Mouse (Mus musculus) hindbrain, embryonic 12.5 days (tissue): Measurements from ENCODE around the gene Ptf1a. TPM values are rescaled to one million over a fixed set of nuclear protein-coding genes. Genes with fewer than 3 reads are reported as not detected.

Experiments used
- ATAC-seq: fragments of 200-750 bp; cut with Nextera tagmentation; 2 replicates; pipeline ENCODE4 v1.8.0; 2017; ENCODE audit warnings: moderate TSS enrichment; ENCODE audit not compliant: low FRiP score
- H3K27ac ChIP-seq: fragments of 300-500 bp; sonication (generic); 2 replicates; pipeline ENCODE4 v1.5.1; 2016; ENCODE audit warnings: mild to moderate bottlenecking
- H3K27me3 ChIP-seq: fragments of 300-500 bp; sonication (generic); 2 replicates; pipeline ENCODE4 v1.6.1; 2016; ENCODE audit warnings: mild to moderate bottlenecking
- H3K36me3 ChIP-seq: fragments of 300-500 bp; sonication (generic); 2 replicates; pipeline ENCODE4 v1.6.1; 2016; ENCODE audit warnings: mild to moderate bottlenecking
- H3K4me1 ChIP-seq: fragments of 300-500 bp; sonication (generic); 2 replicates; pipeline ENCODE4 v1.6.1; 2016
- H3K4me2 ChIP-seq: fragments of 300-500 bp; sonication (generic); replicated peaks from 2 replicates; pipeline ENCODE4 v1.6.1; 2016; ENCODE audit warnings: mild to moderate bottlenecking
- H3K4me3 ChIP-seq: fragments of 300-500 bp; sonication (generic); 2 replicates; pipeline ENCODE4 v1.5.1; 2016; ENCODE audit warnings: mild to moderate bottlenecking
- H3K9ac ChIP-seq: fragments of 300-500 bp; sonication (generic); 2 replicates; pipeline ENCODE4 v1.6.1; 2016; ENCODE audit warnings: mild to moderate bottlenecking, moderate library complexity
- H3K9me3 ChIP-seq: fragments of 300-500 bp; sonication (generic); replicated peaks from 2 replicates; pipeline ENCODE4 v1.6.1; 2016; ENCODE audit warnings: mild to moderate bottlenecking
- WGBS: fragments of 180-500 bp; shearing (Covaris S2); methylation state at CpG from one replicate; pipeline ENCODE4 v1.1.7; 2016; 5-methylcytosine and 5-hydroxymethylcytosine counted together
- polyA plus RNA-seq: library from polyadenylated mRNA; unstranded; fragments of >200 nt; fragmentation: Nextera tagmentation; extraction: Ambion mirVana; gene quantifications from 2 replicates; pipeline ENCODE4 v1.2.1, GENCODE M21; 2016

Gene Ptf1a
- polyA plus RNA-seq, 1 experiment from 2014 or later, result 7.1 TPM

DNA sequence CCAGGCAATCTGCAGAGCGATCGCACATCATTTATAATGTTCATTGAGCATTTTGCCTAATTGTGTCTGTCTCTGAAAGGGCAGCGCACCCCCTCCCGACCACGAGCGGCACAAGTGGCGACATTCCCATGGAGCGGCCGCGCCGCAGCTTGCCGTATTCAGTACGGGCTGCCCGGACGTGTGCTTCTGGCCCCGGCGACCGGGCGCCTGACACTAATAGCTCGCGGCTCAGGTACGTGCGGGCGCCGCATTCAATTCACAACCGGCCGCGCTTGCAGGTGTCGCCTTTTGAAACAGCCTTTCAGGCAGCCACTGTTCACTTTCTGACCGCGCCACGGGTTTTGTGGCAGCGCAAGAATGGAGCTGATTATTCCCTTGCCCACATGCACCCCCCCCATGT lies 14.7 kb upstream of the Ptf1a start:
- peak overlapping the region; percentile 21 for H3K4me3 ChIP-seq
- no peak overlapping the region for H3K9ac ChIP-seq
- H3K4me1 ChIP-seq, result peaks cover 27% of the 10 kb centered on the region
- no peaks in the 10 kb centered on the region for H3K9me3 ChIP-seq
- peak; percentile 65 for ATAC-seq
- H3K4me2 ChIP-seq, result peak overlapping the region; percentile 46
- H3K27ac ChIP-seq, result no peak overlapping the region
- H3K27me3 ChIP-seq, result peaks cover 93% of the 10 kb centered on the region
- H3K36me3 ChIP-seq, result no peaks in the 10 kb centered on the region
- under 1% methylated on average over 33 of the region's 33 CpGs for WGBS

- Histone ChIP-seq H3K9me3 (no peaks in the 10 kb centered on the region), H3K27ac (no peak overlapping the region)
- 1% methylated on average over 18 of the region's 18 CpGs for WGBS
Measured at GRCm38 (mm10) chr2:19431186-19431585, 14.3 kb upstream of the Ptf1a start.

DNA sequence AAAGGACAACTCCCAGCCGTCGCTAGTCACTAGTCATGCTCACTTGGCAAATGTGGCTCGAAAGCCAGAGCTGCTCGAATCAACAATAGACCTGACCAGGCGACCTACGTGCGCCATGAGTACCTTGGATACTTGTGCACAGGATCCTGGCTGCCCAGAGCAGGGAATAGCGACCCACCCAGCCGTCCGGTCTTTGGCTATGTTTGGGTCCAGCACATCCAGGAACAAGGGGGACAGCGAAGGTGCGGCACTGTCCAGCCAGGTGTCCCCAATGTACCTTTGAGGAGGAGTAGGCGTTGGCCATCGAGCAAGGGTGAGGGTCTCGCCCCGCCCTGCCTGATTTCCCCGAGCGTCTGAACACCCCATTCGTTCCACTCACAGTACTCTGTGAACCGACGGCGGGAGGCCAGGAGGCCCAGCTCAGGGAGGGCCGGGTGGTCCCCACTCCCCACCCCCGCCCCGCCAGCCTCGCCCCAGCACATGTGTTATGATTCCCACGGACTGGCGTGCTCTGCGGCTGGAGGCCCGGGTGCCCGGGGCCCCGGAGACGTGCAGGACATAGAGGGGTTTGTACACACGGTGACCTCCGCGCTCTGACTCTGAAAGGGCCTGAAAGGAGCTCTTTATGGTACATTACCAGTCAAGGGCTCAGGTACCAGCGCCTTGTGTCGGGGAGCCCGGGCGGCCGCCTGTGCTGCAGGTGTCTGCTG lies 13.7 kb upstream of the Ptf1a start:
- 0 out of 2 replicates have a peak overlapping the region, but pooled peaks have one; percentile 21 for H3K4me3 ChIP-seq
- peak; percentile 72 for ATAC-seq

More at GRCm38 (mm10) chr2:19431186-19431585, 14.3 kb upstream of the Ptf1a start:
- ATAC-seq, result peak; percentile 77
- Histone ChIP-seq H3K9ac (no peak overlapping the region), H3K27me3 (peaks cover 96% of the 10 kb centered on the region), H3K4me1 (peaks cover 27% of the 10 kb centered on the region), H3K4me2 (peak overlapping the region; percentile 46), H3K36me3 (no peaks in the 10 kb centered on the region), H3K4me3 (peak overlapping the region; percentile 21)

DNA sequence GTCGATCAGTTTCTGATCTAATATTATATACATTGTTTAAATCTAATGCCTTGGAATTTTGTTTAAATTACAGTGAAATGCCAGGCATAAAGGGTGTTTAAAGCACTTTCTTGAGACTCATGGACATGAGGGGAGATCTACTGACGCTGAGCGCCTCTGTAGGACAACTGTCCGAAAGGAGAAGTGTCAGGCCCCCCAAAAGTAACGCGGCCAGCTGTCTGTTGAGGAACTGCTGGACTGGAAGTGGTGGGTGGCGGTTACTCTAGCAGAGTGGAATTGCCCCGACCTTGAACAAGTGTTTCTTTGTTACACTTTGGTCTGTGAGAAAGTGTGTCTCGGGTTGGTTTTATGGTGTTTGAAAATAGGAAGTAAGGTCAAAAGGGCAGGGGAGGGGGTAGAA lies 1.1 kb upstream of the Ptf1a start:
- H3K36me3 ChIP-seq, result no peaks in the 10 kb centered on the region
- no peak overlapping the region for H3K27ac ChIP-seq
- no peak overlapping the region for H3K4me2 ChIP-seq
- ATAC-seq, result no peak
- H3K4me3 ChIP-seq, result no peak overlapping the region
- H3K27me3 ChIP-seq, result peaks cover 92% of the 10 kb centered on the region
- no peaks in the 10 kb centered on the region for H3K9me3 ChIP-seq
- no peak overlapping the region for H3K9ac ChIP-seq
- peaks cover 24% of the 10 kb centered on the region for H3K4me1 ChIP-seq
- under 1% methylated on average over 9 of the region's 9 CpGs for WGBS

More for the DNA sequence above, 13.7 kb upstream of the Ptf1a start:
- peaks cover 95% of the 10 kb centered on the region for H3K27me3 ChIP-seq
- H3K27ac ChIP-seq, result no peak overlapping the region; the same call in 1 of the 2 replicates
- peaks cover 27% of the 10 kb centered on the region for H3K4me1 ChIP-seq
- 2% methylated on average over 41 of the region's 41 CpGs for WGBS
- H3K36me3 ChIP-seq, result no peaks in the 10 kb centered on the region
- peak overlapping the region; percentile 46 for H3K4me2 ChIP-seq
- no peaks in the 10 kb centered on the region for H3K9me3 ChIP-seq
- H3K9ac ChIP-seq, result no peak overlapping the region

DNA sequence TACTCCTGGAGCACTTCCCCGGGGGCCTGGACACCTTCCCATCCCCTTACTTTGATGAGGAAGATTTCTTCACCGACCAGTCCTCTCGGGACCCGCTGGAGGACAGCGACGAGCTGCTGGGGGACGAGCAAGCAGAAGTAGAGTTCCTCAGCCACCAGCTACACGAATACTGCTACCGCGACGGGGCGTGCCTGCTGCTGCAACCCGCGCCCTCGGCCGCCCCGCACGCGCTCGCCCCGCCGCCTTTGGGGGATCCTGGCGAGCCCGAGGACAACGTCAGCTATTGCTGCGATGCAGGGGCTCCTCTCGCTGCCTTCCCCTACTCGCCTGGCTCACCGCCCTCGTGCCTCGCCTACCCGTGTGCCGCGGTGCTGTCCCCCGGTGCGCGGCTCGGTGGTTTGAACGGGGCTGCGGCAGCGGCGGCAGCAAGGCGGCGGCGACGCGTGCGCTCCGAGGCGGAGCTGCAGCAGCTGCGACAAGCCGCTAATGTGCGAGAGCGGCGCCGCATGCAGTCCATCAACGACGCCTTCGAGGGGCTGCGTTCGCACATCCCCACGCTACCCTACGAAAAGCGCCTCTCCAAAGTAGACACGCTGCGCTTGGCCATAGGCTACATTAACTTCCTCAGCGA lies 523 bp downstream of the Ptf1a start:
- peak overlapping the region; percentile 43; the same call in 1 of the 2 replicates for H3K9ac ChIP-seq
- H3K27ac ChIP-seq, result no peak overlapping the region
- peaks cover 24% of the 10 kb centered on the region for H3K4me1 ChIP-seq
- WGBS, result under 1% methylated on average over 65 of the region's 67 CpGs
- H3K4me3 ChIP-seq, result peak overlapping the region; percentile 41
- ATAC-seq, result no peak; the same call in 1 of the 2 replicates
- peak overlapping the region; percentile 62 for H3K4me2 ChIP-seq
- no peaks in the 10 kb centered on the region for H3K9me3 ChIP-seq
- peaks cover 96% of the 10 kb centered on the region for H3K27me3 ChIP-seq
- H3K36me3 ChIP-seq, result no peaks in the 10 kb centered on the region

- Histone ChIP-seq H3K27me3 (peaks cover 96% of the 10 kb centered on the region), H3K9me3 (no peaks in the 10 kb centered on the region), H3K4me2 (peak overlapping the region; percentile 62), H3K4me3 (peak overlapping the region; percentile 41), H3K4me1 (peaks cover 24% of the 10 kb centered on the region), H3K36me3 (no peaks in the 10 kb centered on the region), H3K27ac (no peak overlapping the region), H3K9ac (no peak overlapping the region)
- WGBS, result 5% methylated on average over 7 of the region's 7 CpGs
- no peak for ATAC-seq
Measured at GRCm38 (mm10) chr2:19446746-19447145, 1.3 kb downstream of the Ptf1a start.

DNA sequence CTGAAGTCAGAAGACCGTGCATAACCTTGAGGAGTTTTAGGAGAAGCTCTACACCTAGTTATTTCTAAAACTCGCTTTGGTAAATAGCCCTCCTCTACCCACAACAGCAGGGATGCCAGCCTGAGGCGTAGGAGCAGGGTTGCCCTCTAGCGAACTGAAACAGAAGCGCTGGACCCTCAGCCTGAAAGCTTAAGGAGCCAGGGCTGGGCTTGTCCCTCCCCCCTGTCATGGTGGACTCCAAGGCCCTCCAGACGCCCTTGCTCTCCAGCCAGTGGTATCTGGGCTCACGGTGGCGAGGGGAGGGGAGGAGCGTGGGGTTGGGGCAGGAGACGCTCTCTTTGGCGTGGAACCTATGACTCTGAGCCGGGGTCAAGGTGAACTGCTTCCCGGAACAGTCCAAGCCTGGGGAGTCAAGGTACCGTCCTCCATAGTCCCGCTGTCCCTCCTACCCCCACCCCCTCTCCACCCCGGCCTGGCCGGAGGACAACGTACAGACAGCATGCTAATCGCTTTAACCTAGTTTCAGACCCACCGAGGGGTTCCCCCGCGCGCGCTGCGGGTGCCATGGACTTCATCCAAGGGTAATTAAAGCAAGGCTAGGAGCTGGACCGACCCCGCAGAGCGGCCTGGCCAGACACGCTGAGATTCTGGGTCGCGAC lies 2.7 kb downstream of the Ptf1a start:
- no peak overlapping the region for H3K27ac ChIP-seq
- H3K4me2 ChIP-seq, result peak overlapping the region; percentile 43
- WGBS, result 1% methylated on average over 31 of the region's 31 CpGs
- peaks cover 96% of the 10 kb centered on the region for H3K27me3 ChIP-seq
- peak; percentile 27; the same call in 1 of the 2 replicates for ATAC-seq
- peak overlapping the region; percentile 16 for H3K4me3 ChIP-seq
- H3K9ac ChIP-seq, result no peak overlapping the region
- no peaks in the 10 kb centered on the region for H3K36me3 ChIP-seq
- H3K4me1 ChIP-seq, result peaks cover 31% of the 10 kb centered on the region
- H3K9me3 ChIP-seq, result no peaks in the 10 kb centered on the region

GRCm38 (mm10) chr2:19449308-19449707 lies 3.8 kb downstream of the Ptf1a start:
- Histone ChIP-seq H3K4me2 (no peak overlapping the region), H3K9ac (no peak overlapping the region), H3K27ac (no peak overlapping the region), H3K4me1 (peaks cover 31% of the 10 kb centered on the region), H3K4me3 (no peak overlapping the region), H3K27me3 (peaks cover 96% of the 10 kb centered on the region), H3K9me3 (no peaks in the 10 kb centered on the region), H3K36me3 (no peaks in the 10 kb centered on the region)
- no peak for ATAC-seq
- WGBS, result 10% methylated on average over 4 of the region's 4 CpGs

GRCm38 (mm10) chr2:19452531-19453055 lies 7.1 kb downstream of the Ptf1a start:
- Histone ChIP-seq H3K4me1 (peaks cover 13% of the 10 kb centered on the region), H3K4me3 (peak overlapping the region; percentile 22), H3K27ac (no peak overlapping the region), H3K9ac (peak overlapping the region; percentile 18; the same call in 1 of the 2 replicates), H3K36me3 (no peaks in the 10 kb centered on the region), H3K27me3 (peaks cover 99% of the 10 kb centered on the region), H3K9me3 (no peaks in the 10 kb centered on the region), H3K4me2 (peak overlapping the region; percentile 41)
- WGBS, result under 1% methylated on average over 19 of the region's 19 CpGs
- no peak for ATAC-seq

DNA sequence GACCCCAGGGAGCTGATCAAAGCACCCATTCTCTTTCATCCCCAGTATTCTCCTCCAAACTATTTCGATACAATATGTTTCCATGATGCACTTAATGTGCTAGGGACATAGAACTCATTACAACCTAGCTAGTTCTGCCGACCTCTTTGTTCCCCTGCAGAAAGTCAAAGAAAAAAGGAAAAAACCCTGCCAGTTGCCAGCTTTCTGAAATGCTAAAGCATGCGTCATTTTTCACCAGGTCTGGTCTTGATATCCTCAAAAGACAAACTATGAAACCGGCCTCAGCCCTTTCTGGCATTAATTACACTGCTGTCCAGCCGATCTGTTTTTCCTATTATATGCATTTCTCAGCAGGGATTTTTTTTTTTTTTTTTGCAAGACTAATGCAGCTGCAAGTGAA lies 9.8 kb downstream of the Ptf1a start:
- Histone ChIP-seq H3K4me2 (no peak overlapping the region), H3K4me3 (no peak overlapping the region), H3K4me1 (peaks cover 7% of the 10 kb centered on the region), H3K36me3 (no peaks in the 10 kb centered on the region), H3K9me3 (no peaks in the 10 kb centered on the region), H3K27ac (no peak overlapping the region), H3K9ac (no peak overlapping the region), H3K27me3 (peaks cover 83% of the 10 kb centered on the region)
- ATAC-seq, result no peak
- WGBS, result 1% methylated on average over 5 of the region's 5 CpGs

DNA sequence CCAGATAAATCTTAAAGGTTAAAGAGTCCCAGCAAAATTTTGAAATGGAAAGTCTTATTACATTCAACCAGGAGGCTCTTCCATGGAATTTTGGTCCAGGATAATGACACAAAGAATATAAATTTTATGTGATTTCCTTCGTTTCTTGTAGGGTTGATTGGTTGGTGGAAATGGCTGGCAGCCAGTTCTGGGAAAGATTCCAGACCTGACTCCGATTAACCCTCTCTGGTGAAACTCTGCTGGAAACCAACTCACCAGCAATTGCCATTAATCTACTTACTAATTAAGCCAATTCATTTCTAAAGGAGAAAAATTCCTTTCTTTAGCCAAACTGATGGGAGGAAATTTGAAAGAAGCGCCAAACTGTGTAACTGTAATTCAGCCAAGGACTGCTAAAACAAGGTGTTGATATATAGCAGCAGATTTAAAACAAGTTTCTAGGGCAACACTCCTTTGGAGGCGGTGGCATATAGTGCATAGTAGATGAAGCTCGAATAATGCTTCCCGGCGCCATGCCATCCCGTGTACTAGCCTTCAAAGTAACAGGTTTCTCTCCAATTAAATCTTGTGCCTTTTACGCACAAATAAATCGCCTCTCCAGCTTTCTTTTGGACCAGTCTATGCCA lies 10.5 kb downstream of the Ptf1a start:
- H3K4me2 ChIP-seq, result no peak overlapping the region
- no peak overlapping the region for H3K27ac ChIP-seq
- no peak overlapping the region for H3K9ac ChIP-seq
- WGBS, result 12% methylated on average over 10 of the region's 10 CpGs
- H3K27me3 ChIP-seq, result peaks cover 82% of the 10 kb centered on the region
- H3K36me3 ChIP-seq, result no peaks in the 10 kb centered on the region
- H3K4me1 ChIP-seq, result peaks cover 7% of the 10 kb centered on the region
- H3K4me3 ChIP-seq, result no peak overlapping the region
- no peaks in the 10 kb centered on the region for H3K9me3 ChIP-seq
- ATAC-seq, result no peak

DNA sequence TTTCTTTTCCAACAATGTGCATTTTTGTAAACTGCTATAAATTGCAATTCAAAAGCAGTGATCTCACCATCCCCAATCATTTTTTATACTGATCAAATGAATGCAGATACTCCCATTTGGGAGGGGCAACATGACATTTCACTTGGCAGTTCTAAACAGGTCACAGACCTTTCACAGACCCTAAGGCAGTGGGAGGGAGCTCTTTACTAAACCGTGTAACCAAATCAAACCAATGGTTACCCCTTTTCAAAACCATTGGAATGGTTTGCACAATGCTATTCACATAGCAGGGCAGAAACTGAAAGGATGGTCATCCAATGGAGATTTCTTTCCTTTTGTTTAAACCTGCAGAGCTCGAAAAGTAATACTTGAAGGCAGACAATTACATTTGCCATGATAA lies 13.3 kb downstream of the Ptf1a start:
- Histone ChIP-seq H3K4me3 (no peak overlapping the region), H3K9me3 (no peaks in the 10 kb centered on the region), H3K36me3 (no peaks in the 10 kb centered on the region), H3K27ac (no peak overlapping the region), H3K27me3 (peaks cover 72% of the 10 kb centered on the region), H3K9ac (no peak overlapping the region), H3K4me1 (no peaks in the 10 kb centered on the region), H3K4me2 (no peak overlapping the region)
- WGBS, result 19% methylated on average over 2 of the region's 2 CpGs
- ATAC-seq, result no peak
